Mouse (Mus musculus) embryo, embryonic 10 days (tissue): ENCODE measurements around the gene Miip.
"Not testable (repeated sequence)": the region's sequence is repeated elsewhere in the genome, so short reads cannot be mapped to it uniquely, and the experiment has no call there.

Experiments
- DNase-seq: peaks from one replicate; pipeline ENCODE4 v3.0.0-alpha.2; 2015; ENCODE audit warnings: low spot score

The Miip gene

DNA sequence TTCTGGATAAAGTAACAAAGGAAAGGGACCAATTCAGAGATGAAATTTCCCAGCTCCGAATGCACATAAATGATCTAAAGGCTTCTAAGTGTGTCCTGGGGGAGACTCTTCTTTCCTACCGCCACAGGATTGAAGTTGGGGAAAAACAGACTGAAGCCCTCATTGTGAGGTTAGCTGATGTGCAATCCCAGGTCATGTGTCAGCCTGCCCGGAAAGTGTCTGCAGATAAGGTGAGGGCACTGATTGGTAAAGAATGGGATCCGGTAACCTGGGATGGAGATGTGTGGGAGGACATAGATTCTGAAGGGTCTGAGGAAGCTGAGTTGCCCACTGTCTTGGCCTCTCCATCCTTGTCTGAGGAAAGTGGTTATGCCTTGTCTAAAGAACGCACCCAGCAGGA, 622 bp upstream of the Miip start:
- peak; percentile 14 for DNase-seq

GRCm38 (mm10) chr4:147867563-147868449, 810 bp downstream of the Miip start:
- no peak for DNase-seq

GRCm38 (mm10) chr4:147866793-147867192, 1.8 kb downstream of the Miip start:
- not testable (repeated sequence) for DNase-seq

DNA sequence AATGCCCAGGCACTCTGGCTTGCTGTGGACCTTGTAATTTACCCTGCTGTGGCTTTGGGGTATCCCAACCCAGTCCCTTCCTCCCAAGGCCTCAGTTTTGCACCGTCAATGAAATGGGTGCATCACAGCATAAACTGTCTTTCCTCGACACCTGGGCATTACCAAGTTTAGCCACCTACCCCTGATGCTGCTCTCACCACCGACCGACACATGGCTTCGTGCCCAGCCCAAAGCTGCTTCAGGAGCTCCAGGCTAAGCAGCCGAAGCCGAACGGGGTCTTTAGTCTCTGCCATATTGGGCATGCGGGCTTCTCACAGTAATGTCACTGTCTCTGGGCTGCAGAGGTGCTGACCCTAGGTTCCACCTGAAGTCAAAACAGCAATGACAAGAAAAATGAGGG, 2.6 kb downstream of the Miip start:
- DNase-seq = no peak

DNA sequence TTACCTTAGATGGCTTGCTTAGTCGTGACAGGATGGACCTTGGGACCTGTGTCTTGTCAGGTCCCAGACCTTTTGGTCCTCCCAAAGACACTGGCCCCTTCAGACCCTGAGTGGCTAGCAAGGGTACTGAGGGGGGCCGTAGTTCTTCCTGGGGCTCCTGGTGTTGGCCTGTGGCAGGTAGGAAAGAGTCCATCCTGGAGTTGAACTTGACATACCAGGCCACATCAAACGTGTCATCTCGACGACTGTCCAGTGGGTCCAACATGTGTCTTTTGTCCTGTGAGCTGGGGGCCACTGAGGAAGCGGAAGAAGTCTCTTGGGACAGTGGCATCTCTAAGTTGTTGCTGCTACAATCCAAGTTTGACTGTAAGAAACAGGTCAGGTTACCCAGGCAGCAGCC, 3.0 kb downstream of the Miip start:
- DNase-seq = no peak

- DNase-seq = no peak
Measured at GRCm38 (mm10) chr4:147862051-147862450, 6.6 kb downstream of the Miip start.

- no peak for DNase-seq
Measured at GRCm38 (mm10) chr4:147850776-147851175, 17.8 kb downstream of the Miip start.

GRCm38 (mm10) chr4:147848584-147848991, 20.0 kb downstream of the Miip start:
- DNase-seq = no peak

DNA sequence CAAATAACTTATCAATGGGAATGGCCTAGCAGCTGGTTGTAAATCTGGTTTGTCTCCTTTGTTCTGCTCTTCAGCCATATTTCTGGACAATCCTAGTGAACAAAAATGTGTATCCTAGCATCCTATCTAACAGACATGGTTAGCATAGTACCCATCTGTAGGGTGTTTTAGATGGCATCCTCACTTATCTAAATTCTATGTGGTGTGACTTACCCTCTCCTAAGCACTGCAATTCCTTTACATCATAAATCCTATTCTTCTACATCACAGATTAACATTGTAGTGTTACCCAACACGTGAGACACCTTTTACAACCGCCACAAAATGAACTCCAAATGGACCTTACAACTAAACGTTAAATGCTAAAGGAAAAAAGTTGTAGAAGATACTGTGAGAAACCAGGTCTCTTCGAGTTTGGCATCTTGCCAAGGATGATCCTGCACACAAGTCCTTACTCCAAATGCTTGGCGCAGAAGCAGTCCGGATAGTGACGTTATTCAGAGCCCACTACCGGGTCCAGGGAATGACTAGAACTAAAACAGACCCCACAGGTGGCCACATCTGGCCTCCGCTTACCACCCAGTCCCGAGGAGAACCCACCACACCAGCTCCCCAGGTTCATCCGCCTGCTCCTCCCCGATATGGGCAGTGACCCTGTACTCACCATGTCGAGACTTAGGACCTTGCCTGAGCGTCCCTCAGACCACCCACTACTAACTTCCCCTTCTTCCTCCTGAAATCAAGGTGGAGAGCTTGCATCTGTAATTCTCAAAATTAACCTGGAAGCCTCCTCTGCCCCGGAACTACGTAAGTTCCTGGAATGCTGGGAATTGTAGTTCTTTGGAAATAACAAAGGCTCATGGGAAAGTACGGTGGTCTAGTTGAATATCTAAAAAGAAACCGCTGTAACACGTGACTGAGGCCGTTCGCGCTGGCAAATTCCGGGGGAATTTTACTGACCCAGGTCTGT, 20.7 kb downstream of the Miip start, which contains the start of gene Zfp933:
Zfp933 (minus strand) TSS at position 753 of the 970 bp plus-strand sequence.
- peak; percentile 93 for DNase-seq

DNA sequence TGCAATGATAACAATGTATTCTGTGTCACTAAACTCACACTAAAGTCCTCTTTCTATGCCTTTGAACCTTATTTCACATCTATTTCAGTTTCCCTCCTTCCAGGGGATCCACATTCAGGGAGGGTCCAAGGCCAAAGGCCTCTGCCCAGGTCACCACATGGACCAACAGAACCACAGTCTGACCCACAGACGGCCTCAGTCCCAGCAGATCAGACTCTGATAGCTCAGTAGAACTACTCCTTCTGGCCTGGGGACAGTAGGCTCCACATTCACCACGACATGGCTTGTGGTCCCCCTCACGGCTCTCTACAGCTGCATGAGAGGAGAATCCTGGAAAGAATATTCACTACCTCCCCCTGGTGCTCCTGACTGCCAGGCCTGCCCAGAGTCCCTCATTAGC, 25.7 kb downstream of the Miip start:
- DNase-seq = no peak

DNA sequence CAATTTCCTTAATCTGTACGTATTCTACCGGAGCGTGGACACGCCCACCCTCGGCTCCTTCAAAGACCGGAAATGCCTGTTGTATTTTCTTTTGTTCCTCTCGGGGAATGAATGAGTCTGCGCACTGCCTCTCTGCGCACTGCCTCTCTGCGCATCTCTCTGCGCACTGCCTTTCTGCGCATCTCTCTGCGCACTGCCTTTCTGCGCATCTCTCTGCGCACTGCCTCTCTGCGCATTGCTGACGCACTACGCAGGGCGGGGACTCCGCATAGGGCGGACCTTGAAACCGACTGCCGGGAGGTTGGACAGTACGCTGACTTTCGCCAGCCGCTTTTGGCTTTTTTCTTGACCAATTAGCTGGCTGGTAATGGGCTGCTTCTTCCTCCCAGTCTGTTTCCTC, 29.3 kb downstream of the Miip start:
- not testable (repeated sequence) for DNase-seq

DNA sequence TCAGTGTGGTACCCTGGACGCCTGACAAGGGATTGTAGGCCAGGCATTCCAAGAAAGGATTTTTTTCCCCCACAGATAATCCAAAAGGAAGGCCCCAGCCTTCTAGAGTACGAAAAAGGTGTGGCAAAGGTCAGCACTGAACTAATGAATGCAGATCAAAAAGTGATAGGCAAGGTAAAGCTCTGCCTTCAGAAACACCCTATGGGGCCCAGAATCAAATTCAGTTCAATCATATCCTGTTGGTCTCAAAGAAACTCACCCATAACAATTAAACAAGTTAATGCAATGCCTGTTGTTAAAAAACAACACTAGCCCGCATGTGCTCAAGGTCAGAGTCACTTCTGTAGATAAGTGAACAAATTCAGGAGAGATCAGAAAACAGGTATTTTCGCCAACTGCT, 44.2 kb downstream of the Miip start:
- DNase-seq = no peak

DNA sequence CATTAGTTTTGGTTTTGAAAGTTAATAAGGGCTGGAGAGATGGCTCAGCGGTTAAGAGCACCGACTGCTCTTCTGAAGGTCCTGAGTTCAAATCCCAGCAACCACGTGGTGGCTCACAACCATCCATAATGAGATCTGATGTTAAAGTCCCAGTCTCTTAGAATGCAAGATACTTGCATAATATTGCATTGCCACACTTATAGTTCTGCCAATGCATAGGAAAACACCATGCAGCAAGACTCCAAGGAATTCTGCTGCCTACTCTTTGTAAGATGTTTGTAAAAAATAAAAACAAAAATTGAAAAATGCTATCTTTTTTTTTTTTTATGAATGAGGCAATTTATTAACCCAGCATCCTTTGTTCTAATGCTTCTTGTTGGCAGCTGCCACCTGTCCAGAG, 47.2 kb downstream of the Miip start:
- not testable (repeated sequence) for DNase-seq

DNA sequence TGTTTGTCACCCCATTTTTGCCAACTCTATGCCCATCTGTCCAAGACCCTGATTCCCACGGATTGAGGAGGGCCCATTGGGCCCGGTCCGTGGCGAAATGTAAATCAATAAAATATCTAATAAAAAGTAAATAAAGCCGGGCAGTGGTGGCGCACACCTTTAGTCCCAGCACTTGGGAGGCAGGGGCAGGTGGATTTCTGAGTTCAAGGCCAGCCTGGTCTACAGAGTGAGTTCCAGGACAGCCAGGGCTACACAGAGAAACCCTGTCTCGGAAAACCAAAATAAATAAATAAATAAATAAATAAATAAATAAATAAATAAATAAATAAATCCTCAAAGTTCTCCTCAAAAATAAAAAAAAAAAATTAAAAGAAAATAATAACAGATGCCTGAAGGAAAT, 49.0 kb downstream of the Miip start:
- not testable (repeated sequence) for DNase-seq

- no peak for DNase-seq
Measured at GRCm38 (mm10) chr4:147814592-147815167, 53.9 kb downstream of the Miip start.

DNA sequence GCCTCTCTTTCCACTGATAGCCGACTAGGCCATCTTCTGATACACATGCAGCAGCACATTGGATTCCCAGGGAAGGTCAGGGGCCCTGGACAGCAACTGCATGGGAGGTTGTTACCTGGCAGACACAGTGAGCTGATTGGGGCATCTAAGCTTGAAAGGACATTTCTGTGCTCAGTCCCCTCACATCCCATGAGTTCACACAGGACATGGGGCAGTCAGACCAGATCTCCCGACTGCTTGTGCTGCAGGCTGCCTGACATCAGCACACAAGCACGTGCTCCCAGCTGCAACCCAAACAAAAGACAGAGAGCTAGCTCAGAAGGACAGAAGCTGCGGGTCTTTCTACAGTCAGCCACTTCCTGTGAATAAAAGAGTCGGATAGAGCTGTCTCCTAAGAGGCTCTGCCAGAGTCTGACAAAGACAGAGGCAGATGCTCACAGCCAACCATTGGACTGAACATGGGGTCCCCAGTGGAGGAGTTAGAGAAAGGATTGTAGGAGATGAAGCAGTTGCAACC, 55.3 kb downstream of the Miip start:
- DNase-seq = no peak
